Mouse (Mus musculus) liver, postnatal 0 days (tissue): ENCODE measurements around the gene Tra2b. TPM values are rescaled to one million over a fixed set of nuclear protein-coding genes. Genes with fewer than 3 reads are reported as not detected.
"Not testable (repeated sequence)": the region's sequence is repeated elsewhere in the genome, so short reads cannot be mapped to it uniquely, and the experiment has no call there.

Experiments
- ATAC-seq: fragments of 200-750 bp; cut with Nextera tagmentation; 2 replicates; pipeline ENCODE4 v1.8.0; 2017; ENCODE audit warnings: mild to moderate bottlenecking, moderate library complexity
- DNase-seq: peaks from one replicate; pipeline ENCODE4 v3.0.0-alpha.2; 2016
- H3K27ac ChIP-seq: fragments of 300-500 bp; sonication (generic); 2 replicates; pipeline ENCODE4 v1.5.1; 2014; ENCODE audit warnings: antibody characterized with exemption, moderate library complexity, mild to moderate bottlenecking, low read depth
- H3K27me3 ChIP-seq: fragments of 300-500 bp; sonication (generic); 2 replicates; pipeline ENCODE4 v1.6.1; 2014; ENCODE audit warnings: low read length, control low read depth, mixed read lengths; ENCODE audit not compliant: insufficient read depth
- H3K36me3 ChIP-seq: fragments of 300-500 bp; sonication (generic); replicated peaks from 2 replicates; pipeline ENCODE4 v1.6.1; 2014; ENCODE audit warnings: mild to moderate bottlenecking, control low read depth, low read length, moderate library complexity, mixed read lengths; ENCODE audit not compliant: insufficient read depth
- H3K4me1 ChIP-seq: fragments of 300-500 bp; sonication (generic); 2 replicates; pipeline ENCODE4 v1.6.1; 2014; ENCODE audit warnings: antibody characterized with exemption, mild to moderate bottlenecking, control low read depth; ENCODE audit not compliant: insufficient read depth
- H3K4me2 ChIP-seq: fragments of 300-500 bp; sonication (generic); 2 replicates; pipeline ENCODE4 v1.6.1; 2014; ENCODE audit warnings: low read depth, mild to moderate bottlenecking, low read length, moderate library complexity, mixed read lengths
- H3K4me3 ChIP-seq: fragments of 300-500 bp; sonication (generic); 2 replicates; pipeline ENCODE4 v1.5.1; 2014; ENCODE audit warnings: low read depth, low read length
- H3K9ac ChIP-seq: fragments of 300-500 bp; sonication (generic); replicated peaks from 2 replicates; pipeline ENCODE4 v1.6.1; 2014; ENCODE audit warnings: mild to moderate bottlenecking, moderate library complexity
- H3K9me3 ChIP-seq: fragments of 300-500 bp; sonication (generic); 2 replicates; pipeline ENCODE4 v1.6.1; 2016; ENCODE audit warnings: mild to moderate bottlenecking, control low read depth, low read length, mixed read lengths
- CTCF ChIP-seq: sonication (generic); IDR thresholded peaks from 2 replicates; pipeline ENCODE4 v1.5.1; 2016; ENCODE audit warnings: antibody characterized with exemption, low read depth
- EP300 ChIP-seq: IDR thresholded peaks from 2 replicates; pipeline ENCODE4 v1.6.1; 2016; ENCODE audit warnings: antibody characterized with exemption, low read depth, mild to moderate bottlenecking
- WGBS: fragments of 180-500 bp; shearing (Covaris S2); extraction: QIAGEN DNeasy Blood & Tissue Kit; methylation state at CpG from one replicate; pipeline ENCODE4 v1.1.7; 2014; ENCODE audit not compliant: insufficient replicate concordance; 5-methylcytosine and 5-hydroxymethylcytosine counted together
- polyA plus RNA-seq: library from polyadenylated mRNA; unstranded; fragments of >200 nt; fragmentation: Nextera tagmentation; extraction: Ambion mirVana; gene quantifications from 2 replicates; pipeline ENCODE4 v1.2.1, GENCODE M21; 2015

Tra2b gene
- polyA plus RNA-seq, 1 experiment from 2014 or later, result 99.5 TPM

GRCm38 (mm10) chr16:22238928-22239620 lies 26.7 kb downstream of the Tra2b start:
- Histone ChIP-seq H3K9ac (no peak overlapping the region), H3K4me1 (no peaks in the 10 kb centered on the region), H3K4me3 (no peak overlapping the region), H3K27ac (no peak overlapping the region), H3K36me3 (peaks cover 33% of the 10 kb centered on the region), H3K27me3 (no peaks in the 10 kb centered on the region), H3K4me2 (no peak overlapping the region), H3K9me3 (no peaks in the 10 kb centered on the region)
- TF ChIP-seq EP300, result no peak
- DNase-seq, result no peak
- ATAC-seq, result no peak
- WGBS, result 61% methylated on average over 4 of the region's 4 CpGs

- 87% methylated on average over 4 of the region's 4 CpGs for WGBS
- not testable (repeated sequence) for H3K9me3 ChIP-seq
Observed at GRCm38 (mm10) chr16:22238402-22238801, 27.4 kb downstream of the Tra2b start.

GRCm38 (mm10) chr16:22236814-22237213 lies 29.0 kb downstream of the Tra2b start:
- DNase-seq, result no peak
- no peaks in the 10 kb centered on the region for H3K4me1 ChIP-seq
- WGBS, result 92% methylated on average over 16 of the region's 16 CpGs

More at GRCm38 (mm10) chr16:22238402-22238801, 27.4 kb downstream of the Tra2b start:
- peaks cover 27% of the 10 kb centered on the region for H3K36me3 ChIP-seq
- not testable (repeated sequence) for H3K4me2 ChIP-seq, H3K27ac ChIP-seq, H3K4me3 ChIP-seq, H3K9ac ChIP-seq, ATAC-seq, H3K4me1 ChIP-seq, DNase-seq, H3K27me3 ChIP-seq

GRCm38 (mm10) chr16:22234535-22234934 lies 31.3 kb downstream of the Tra2b start:
- Histone ChIP-seq H3K4me1 (no peaks in the 10 kb centered on the region), H3K9me3 (no peaks in the 10 kb centered on the region), H3K27me3 (no peaks in the 10 kb centered on the region), H3K27ac (no peak overlapping the region), H3K9ac (no peak overlapping the region), H3K36me3 (no peaks in the 10 kb centered on the region), H3K4me2 (no peak overlapping the region), H3K4me3 (no peak overlapping the region)
- TF ChIP-seq CTCF, result no peak
- no peak for TF ChIP-seq EP300
- 68% methylated on average over 6 of the region's 6 CpGs for WGBS
- DNase-seq (no peak), ATAC-seq (no peak)

More at GRCm38 (mm10) chr16:22236814-22237213, 29.0 kb downstream of the Tra2b start:
- no peaks in the 10 kb centered on the region for H3K27me3 ChIP-seq
- no peaks in the 10 kb centered on the region for H3K9me3 ChIP-seq
- H3K9ac ChIP-seq, result no peak overlapping the region
- no peak overlapping the region for H3K4me2 ChIP-seq
- no peak overlapping the region for H3K4me3 ChIP-seq
- TF ChIP-seq CTCF (peak; percentile 55), EP300 (no peak)
- no peak for ATAC-seq
- no peak overlapping the region for H3K27ac ChIP-seq
- peaks cover 11% of the 10 kb centered on the region for H3K36me3 ChIP-seq

GRCm38 (mm10) chr16:22230276-22230675 lies 35.5 kb downstream of the Tra2b start:
- not testable (repeated sequence) for H3K9me3 ChIP-seq, H3K9ac ChIP-seq, H3K4me2 ChIP-seq, H3K4me1 ChIP-seq, H3K27ac ChIP-seq, H3K4me3 ChIP-seq, ATAC-seq, H3K27me3 ChIP-seq, H3K36me3 ChIP-seq, DNase-seq
- WGBS, result 78% methylated on average over 16 of the region's 16 CpGs

- Histone ChIP-seq H3K4me3 (no peak overlapping the region), H3K9me3 (peaks cover 9% of the 10 kb centered on the region), H3K27ac (no peak overlapping the region), H3K9ac (no peak overlapping the region), H3K4me2 (no peak overlapping the region), H3K36me3 (no peaks in the 10 kb centered on the region), H3K4me1 (no peaks in the 10 kb centered on the region), H3K27me3 (no peaks in the 10 kb centered on the region)
- DNase-seq, result no peak
- no peak for ATAC-seq
- WGBS, result 73% methylated on average over 1 of the region's 1 CpGs
- TF ChIP-seq CTCF (no peak), EP300 (no peak)
Observed at GRCm38 (mm10) chr16:22203501-22203900, 62.3 kb downstream of the Tra2b start.

- DNase-seq, result no peak
- 38% methylated on average over 3 of the region's 3 CpGs for WGBS
Observed at GRCm38 (mm10) chr16:22201858-22202257, 63.9 kb downstream of the Tra2b start.

More at GRCm38 (mm10) chr16:22201858-22202257, 63.9 kb downstream of the Tra2b start:
- Histone ChIP-seq H3K27ac (no peak overlapping the region), H3K4me3 (no peak overlapping the region), H3K27me3 (no peaks in the 10 kb centered on the region), H3K36me3 (no peaks in the 10 kb centered on the region), H3K4me2 (no peak overlapping the region), H3K9ac (no peak overlapping the region), H3K4me1 (no peaks in the 10 kb centered on the region), H3K9me3 (peaks cover 6% of the 10 kb centered on the region)
- no peak for ATAC-seq
- TF ChIP-seq EP300 (no peak), CTCF (no peak)
